Mouse (Mus musculus) mature B cell (primary cell): Measurements from ENCODE around the gene Tmc2.

Source experiments
- in situ Hi-C: fragments of 300-500 bp; cut with MboI; formaldehyde crosslinking; loops from 2 replicates; pipeline ENCODE4 v1.14.3; 2019

Gene Tmc2

GRCm38 (mm10) chr2:130295331-130296133 lies 100.5 kb downstream of the Tmc2 start:
- in situ Hi-C loops: loop anchor here (25.0 kb wide), 1 partner anchor 367 kb away; the partner anchor contains the start of genes Ddrgk1 and Itpa

GRCm38 (mm10) chr2:130296134-130296745 lies 101.2 kb downstream of the Tmc2 start:
- in situ Hi-C loops: loop anchor here (25.0 kb wide), 1 partner anchor 366 kb away; the partner anchor contains the start of genes Ddrgk1 and Itpa

GRCm38 (mm10) chr2:130297580-130297979 lies 102.6 kb downstream of the Tmc2 start:
- in situ Hi-C loops: loop anchor here (25.0 kb wide), 1 partner anchor 365 kb away; the partner anchor contains the start of genes Ddrgk1 and Itpa

GRCm38 (mm10) chr2:130303014-130303413 lies 108.0 kb downstream of the Tmc2 start:
- in situ Hi-C loops: no loop called here
